Mouse (Mus musculus): ENCODE data around the gene Bpifb2.

GRCm38 (mm10) chr2:153906626-153907025 lies 31.8 kb downstream of the Bpifb2 start:
- TF ChIP-seq TAL1 (conservative IDR thresholded peaks at IDR 0.05; ENCODE audit: low read depth, low read length): no peak
- no peak for TF ChIP-seq CTCF (IDR thresholded peaks at IDR 0.05; ENCODE audit: low read depth, low read length)
- TF ChIP-seq POLR2AphosphoS5 (IDR thresholded peaks at IDR 0.05; ENCODE audit: insufficient replicate concordance, low read depth, low read length): no peak
